Mouse (Mus musculus): ENCODE results near the gene Prima1. TPM values are rescaled to one million over a fixed set of nuclear protein-coding genes. Genes with fewer than 3 reads are reported as not detected.

The Prima1 gene
- polyA plus RNA-seq (2014; fragmentation: Nextera tagmentation; extraction: Ambion mirVana), result 0.21 and 0.49 TPM in 2 replicates

GRCm38 (mm10) chr12:103242083-103242581 lies at the start of gene Prima1:
Gene Prima1 (minus strand): TSS chr12:103242150.
- Histone ChIP-seq H3K27me3 (ENCODE audit: control insufficient read depth, insufficient read depth, low read length) (peaks cover 12% of the 10 kb centered on the region), H3K4me2 (replicated peaks; ENCODE audit: low read depth, low read length) (peak within 1 kb of the TSS; percentile 91), H3K4me3 (ENCODE audit: low read length) (peak within 1 kb of the TSS; percentile 70), H3K27ac (ENCODE audit: low read depth, low read length) (peak within 1 kb of the TSS; percentile 77), H3K4me1 (ENCODE audit: control insufficient read depth, insufficient read depth, low read length) (peaks cover 7% of the 10 kb centered on the region; the same call in 1 of the 2 replicates), H3K9me3 (ENCODE audit: control insufficient read depth, low read length) (no peaks in the 10 kb centered on the region), H3K36me3 (ENCODE audit: control insufficient read depth, insufficient read depth, low read length) (no peaks in the 10 kb centered on the region), H3K9ac (ENCODE audit: low read depth, low read length) (peak within 1 kb of the TSS; percentile 73)
- peak; percentile 90 for ATAC-seq (ENCODE audit: low FRiP score, low TSS enrichment)
- WGBS, result under 1% methylated on average over 48 of the region's 54 CpGs

DNA sequence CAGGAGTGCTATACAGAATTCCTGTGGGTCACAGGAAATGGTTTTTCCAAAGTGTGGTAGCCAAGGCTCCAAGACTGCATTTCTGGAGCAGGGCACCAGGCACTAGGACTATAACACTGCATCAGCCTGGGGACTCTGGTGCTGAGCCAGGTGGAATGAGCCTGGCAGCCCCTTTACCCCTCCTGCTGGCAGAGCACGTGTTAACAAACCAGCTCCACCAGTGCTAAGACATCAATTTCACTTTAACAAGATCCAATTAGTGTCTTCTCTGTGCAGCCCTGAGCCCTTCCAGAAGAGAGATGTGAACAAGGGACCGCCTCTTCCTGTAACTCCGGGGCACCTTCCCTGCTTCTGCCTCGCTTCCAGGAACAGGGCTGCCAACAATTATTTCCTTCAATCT lies 45.3 kb upstream of the Prima1 start:
- WGBS, result 78% methylated on average over 4 of the region's 4 CpGs
- no peaks in the 10 kb centered on the region for H3K36me3 ChIP-seq (ENCODE audit: control insufficient read depth, insufficient read depth, low read length)
- no peak overlapping the region for H3K27ac ChIP-seq (ENCODE audit: low read depth, low read length)
- H3K9ac ChIP-seq (ENCODE audit: low read depth, low read length), result no peak overlapping the region
- ATAC-seq (ENCODE audit: low FRiP score, low TSS enrichment), result no peak
- H3K27me3 ChIP-seq (ENCODE audit: control insufficient read depth, insufficient read depth, low read length), result no peaks in the 10 kb centered on the region
- H3K9me3 ChIP-seq (ENCODE audit: control insufficient read depth, low read length), result no peaks in the 10 kb centered on the region
- no peaks in the 10 kb centered on the region for H3K4me1 ChIP-seq (ENCODE audit: control insufficient read depth, insufficient read depth, low read length)
- H3K4me3 ChIP-seq (ENCODE audit: low read length), result no peak overlapping the region
- no peak overlapping the region for H3K4me2 ChIP-seq (replicated peaks; ENCODE audit: low read depth, low read length)

DNA sequence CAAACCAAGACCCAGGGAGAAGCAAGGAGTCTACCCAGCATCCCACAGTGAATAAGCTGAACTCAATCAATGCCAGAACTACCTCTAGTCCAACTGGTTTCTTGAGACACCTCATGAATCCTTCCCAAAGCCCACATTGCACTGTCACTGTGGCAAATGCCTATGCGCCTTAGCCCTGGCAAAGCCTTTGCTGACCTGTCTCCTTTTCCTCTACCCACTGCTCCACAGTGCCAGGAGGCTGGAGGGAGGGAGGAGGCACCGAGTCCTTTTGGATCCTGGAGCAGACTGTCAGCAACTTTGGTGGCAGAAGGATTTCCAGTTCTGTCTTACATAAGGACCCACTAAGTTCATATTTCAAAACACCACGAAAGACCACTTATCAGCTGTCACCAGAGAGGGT lies 41.5 kb upstream of the Prima1 start:
- 92% methylated on average over 3 of the region's 3 CpGs for WGBS
- no peaks in the 10 kb centered on the region for H3K27me3 ChIP-seq (ENCODE audit: control insufficient read depth, insufficient read depth, low read length)
- no peak overlapping the region for H3K4me3 ChIP-seq (ENCODE audit: low read length)
- H3K4me1 ChIP-seq (ENCODE audit: control insufficient read depth, insufficient read depth, low read length), result no peaks in the 10 kb centered on the region
- H3K9me3 ChIP-seq (ENCODE audit: control insufficient read depth, low read length), result no peaks in the 10 kb centered on the region
- no peak overlapping the region for H3K9ac ChIP-seq (ENCODE audit: low read depth, low read length)
- no peak overlapping the region for H3K27ac ChIP-seq (ENCODE audit: low read depth, low read length)
- H3K4me2 ChIP-seq (replicated peaks; ENCODE audit: low read depth, low read length), result no peak overlapping the region
- ATAC-seq (ENCODE audit: low FRiP score, low TSS enrichment), result no peak
- H3K36me3 ChIP-seq (ENCODE audit: control insufficient read depth, insufficient read depth, low read length), result no peaks in the 10 kb centered on the region

DNA sequence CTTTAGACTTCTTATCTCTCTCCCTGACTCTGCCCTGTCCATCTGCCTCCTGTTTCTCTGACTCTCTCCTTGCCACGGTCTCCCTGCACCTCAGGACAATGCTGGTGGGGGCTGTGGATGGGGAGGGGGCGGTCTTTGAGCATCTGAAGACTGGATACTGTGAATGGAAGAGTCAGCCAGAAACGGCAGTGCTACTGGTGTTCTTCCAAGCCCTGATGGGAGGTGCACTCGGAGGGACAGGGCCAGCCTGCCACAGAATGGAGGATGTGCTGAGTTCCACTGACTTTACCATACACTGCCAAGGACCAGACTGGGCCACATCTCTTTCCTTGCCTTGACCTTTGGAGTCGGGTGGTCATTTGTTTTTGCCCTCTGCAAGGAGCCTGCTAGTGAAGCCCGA lies 41.0 kb upstream of the Prima1 start:
- Histone ChIP-seq H3K27me3 (ENCODE audit: control insufficient read depth, insufficient read depth, low read length) (no peaks in the 10 kb centered on the region), H3K36me3 (ENCODE audit: control insufficient read depth, insufficient read depth, low read length) (no peaks in the 10 kb centered on the region), H3K27ac (ENCODE audit: low read depth, low read length) (no peak overlapping the region), H3K4me2 (replicated peaks; ENCODE audit: low read depth, low read length) (no peak overlapping the region), H3K9me3 (ENCODE audit: control insufficient read depth, low read length) (peaks cover 2% of the 10 kb centered on the region; the same call in 1 of the 2 replicates), H3K4me1 (ENCODE audit: control insufficient read depth, insufficient read depth, low read length) (no peaks in the 10 kb centered on the region), H3K9ac (ENCODE audit: low read depth, low read length) (no peak overlapping the region), H3K4me3 (ENCODE audit: low read length) (no peak overlapping the region)
- no peak for ATAC-seq (ENCODE audit: low FRiP score, low TSS enrichment)
- WGBS, result 72% methylated on average over 6 of the region's 6 CpGs

- 27% methylated on average over 4 of the region's 4 CpGs for WGBS
- no peaks in the 10 kb centered on the region for H3K4me1 ChIP-seq (ENCODE audit: control insufficient read depth, insufficient read depth, low read length)
- H3K4me3 ChIP-seq (ENCODE audit: low read length), result no peak overlapping the region
- H3K9me3 ChIP-seq (ENCODE audit: control insufficient read depth, low read length), result peaks cover 3% of the 10 kb centered on the region; the same call in 1 of the 2 replicates
- H3K9ac ChIP-seq (ENCODE audit: low read depth, low read length), result no peak overlapping the region
- no peak overlapping the region for H3K27ac ChIP-seq (ENCODE audit: low read depth, low read length)
- H3K36me3 ChIP-seq (ENCODE audit: control insufficient read depth, insufficient read depth, low read length), result no peaks in the 10 kb centered on the region
- H3K27me3 ChIP-seq (ENCODE audit: control insufficient read depth, insufficient read depth, low read length), result no peaks in the 10 kb centered on the region
- no peak overlapping the region for H3K4me2 ChIP-seq (replicated peaks; ENCODE audit: low read depth, low read length)
- peak; percentile 65; the same call in 1 of the 2 replicates for ATAC-seq (ENCODE audit: low FRiP score, low TSS enrichment)
Observed at GRCm38 (mm10) chr12:103281912-103282311, 40.0 kb upstream of the Prima1 start.

DNA sequence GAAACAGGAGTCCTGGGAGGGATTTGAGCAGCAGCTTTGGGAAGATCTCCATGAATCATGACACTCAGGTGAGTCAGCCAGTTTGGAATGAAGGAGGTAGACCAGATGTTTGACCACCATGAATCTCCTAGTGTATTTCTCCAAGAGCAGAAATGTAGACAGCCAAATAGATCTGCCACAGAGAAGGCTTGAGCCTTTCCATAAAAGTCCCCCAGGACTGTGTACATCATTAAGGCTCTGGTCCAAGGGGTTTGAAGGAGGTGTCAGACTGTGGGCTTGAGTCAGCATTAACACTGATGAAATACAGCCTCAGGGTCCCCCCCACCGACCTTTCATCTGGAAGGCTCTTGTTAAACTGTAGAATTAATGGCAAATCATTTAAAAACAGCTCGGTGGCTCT lies 39.5 kb upstream of the Prima1 start:
- peaks cover 3% of the 10 kb centered on the region; the same call in 1 of the 2 replicates for H3K9me3 ChIP-seq (ENCODE audit: control insufficient read depth, low read length)
- peak; percentile 75 for ATAC-seq (ENCODE audit: low FRiP score, low TSS enrichment)
- no peaks in the 10 kb centered on the region for H3K27me3 ChIP-seq (ENCODE audit: control insufficient read depth, insufficient read depth, low read length)
- 22% methylated on average over 2 of the region's 2 CpGs for WGBS
- no peaks in the 10 kb centered on the region for H3K4me1 ChIP-seq (ENCODE audit: control insufficient read depth, insufficient read depth, low read length)
- H3K4me2 ChIP-seq (replicated peaks; ENCODE audit: low read depth, low read length), result no peak overlapping the region
- no peak overlapping the region for H3K9ac ChIP-seq (ENCODE audit: low read depth, low read length)
- no peaks in the 10 kb centered on the region for H3K36me3 ChIP-seq (ENCODE audit: control insufficient read depth, insufficient read depth, low read length)
- no peak overlapping the region for H3K27ac ChIP-seq (ENCODE audit: low read depth, low read length)
- no peak overlapping the region for H3K4me3 ChIP-seq (ENCODE audit: low read length)

- Histone ChIP-seq H3K4me3 (ENCODE audit: low read length) (no peak overlapping the region), H3K36me3 (ENCODE audit: control insufficient read depth, insufficient read depth, low read length) (no peaks in the 10 kb centered on the region), H3K27me3 (ENCODE audit: control insufficient read depth, insufficient read depth, low read length) (no peaks in the 10 kb centered on the region), H3K9ac (ENCODE audit: low read depth, low read length) (no peak overlapping the region), H3K4me2 (replicated peaks; ENCODE audit: low read depth, low read length) (no peak overlapping the region), H3K4me1 (ENCODE audit: control insufficient read depth, insufficient read depth, low read length) (no peaks in the 10 kb centered on the region), H3K27ac (ENCODE audit: low read depth, low read length) (no peak overlapping the region), H3K9me3 (ENCODE audit: control insufficient read depth, low read length) (peaks cover 3% of the 10 kb centered on the region; the same call in 1 of the 2 replicates)
- 52% methylated on average over 4 of the region's 4 CpGs for WGBS
- ATAC-seq (ENCODE audit: low FRiP score, low TSS enrichment), result no peak
Observed at GRCm38 (mm10) chr12:103276422-103276821, 34.5 kb upstream of the Prima1 start.

- H3K4me2 ChIP-seq (replicated peaks; ENCODE audit: low read depth, low read length), result no peak overlapping the region
- no peak for ATAC-seq (ENCODE audit: low FRiP score, low TSS enrichment)
- no peak overlapping the region for H3K4me3 ChIP-seq (ENCODE audit: low read length)
- 94% methylated on average over 2 of the region's 2 CpGs for WGBS
- H3K27me3 ChIP-seq (ENCODE audit: control insufficient read depth, insufficient read depth, low read length), result no peaks in the 10 kb centered on the region
- no peak overlapping the region for H3K27ac ChIP-seq (ENCODE audit: low read depth, low read length)
- no peaks in the 10 kb centered on the region for H3K4me1 ChIP-seq (ENCODE audit: control insufficient read depth, insufficient read depth, low read length)
- H3K9ac ChIP-seq (ENCODE audit: low read depth, low read length), result no peak overlapping the region
- no peaks in the 10 kb centered on the region for H3K36me3 ChIP-seq (ENCODE audit: control insufficient read depth, insufficient read depth, low read length)
- H3K9me3 ChIP-seq (ENCODE audit: control insufficient read depth, low read length), result peaks cover 3% of the 10 kb centered on the region; the same call in 1 of the 2 replicates
Observed at GRCm38 (mm10) chr12:103273732-103274131, 31.8 kb upstream of the Prima1 start.

GRCm38 (mm10) chr12:103273051-103273450 lies 31.1 kb upstream of the Prima1 start:
- Histone ChIP-seq H3K27ac (ENCODE audit: low read depth, low read length) (no peak overlapping the region), H3K4me1 (ENCODE audit: control insufficient read depth, insufficient read depth, low read length) (no peaks in the 10 kb centered on the region), H3K9ac (ENCODE audit: low read depth, low read length) (no peak overlapping the region), H3K9me3 (ENCODE audit: control insufficient read depth, low read length) (peaks cover 2% of the 10 kb centered on the region; the same call in 1 of the 2 replicates), H3K36me3 (ENCODE audit: control insufficient read depth, insufficient read depth, low read length) (no peaks in the 10 kb centered on the region), H3K4me2 (replicated peaks; ENCODE audit: low read depth, low read length) (no peak overlapping the region), H3K27me3 (ENCODE audit: control insufficient read depth, insufficient read depth, low read length) (no peaks in the 10 kb centered on the region), H3K4me3 (ENCODE audit: low read length) (no peak overlapping the region)
- 66% methylated on average over 6 of the region's 6 CpGs for WGBS
- no peak for ATAC-seq (ENCODE audit: low FRiP score, low TSS enrichment)
